Mouse (Mus musculus) midbrain, embryonic 13.5 days (tissue): Measurements from ENCODE around the gene Wbp4. TPM values are rescaled to one million over a fixed set of nuclear protein-coding genes. Genes with fewer than 3 reads are reported as not detected.
A peak's percentile ranks its signal among the peaks of the same experiment; 100 is the strongest.

Experiments
- ATAC-seq: fragments of 200-750 bp; cut with Nextera tagmentation; 2 replicates; pipeline ENCODE4 v1.8.0; 2017; ENCODE audit warnings: mild to moderate bottlenecking, moderate TSS enrichment, moderate library complexity
- H3K27ac ChIP-seq: fragments of 300-500 bp; sonication (generic); 2 replicates; pipeline ENCODE4 v1.5.1; 2015; ENCODE audit warnings: inconsistent platforms, mild to moderate bottlenecking, moderate library complexity
- H3K27me3 ChIP-seq: fragments of 300-500 bp; sonication (generic); 2 replicates; pipeline ENCODE4 v1.6.1; 2015; ENCODE audit warnings: mild to moderate bottlenecking, inconsistent platforms
- H3K36me3 ChIP-seq: fragments of 300-500 bp; sonication (generic); 2 replicates; pipeline ENCODE4 v1.6.1; 2015; ENCODE audit warnings: mild to moderate bottlenecking, inconsistent platforms
- H3K4me1 ChIP-seq: fragments of 300-500 bp; sonication (generic); replicated peaks from 2 replicates; pipeline ENCODE4 v1.6.1; 2015; ENCODE audit warnings: inconsistent platforms
- H3K4me2 ChIP-seq: fragments of 300-500 bp; sonication (generic); replicated peaks from 2 replicates; pipeline ENCODE4 v1.6.1; 2015; ENCODE audit warnings: moderate library complexity, mild to moderate bottlenecking, inconsistent platforms
- H3K4me3 ChIP-seq: fragments of 300-500 bp; sonication (generic); replicated peaks from 2 replicates; pipeline ENCODE4 v1.5.1; 2015; ENCODE audit warnings: mild to moderate bottlenecking, inconsistent platforms
- H3K9ac ChIP-seq: fragments of 300-500 bp; sonication (generic); replicated peaks from 2 replicates; pipeline ENCODE4 v1.6.1; 2015; ENCODE audit warnings: mild to moderate bottlenecking, inconsistent platforms
- H3K9me3 ChIP-seq: fragments of 300-500 bp; sonication (generic); 2 replicates; pipeline ENCODE4 v1.6.1; 2016; ENCODE audit warnings: mild to moderate bottlenecking, inconsistent platforms
- WGBS: fragments of 180-500 bp; shearing (Covaris S2); methylation state at CpG from one replicate; pipeline ENCODE4 v1.1.7; 2015; 5-methylcytosine and 5-hydroxymethylcytosine counted together
- polyA plus RNA-seq: library from polyadenylated mRNA; unstranded; fragments of >200 nt; fragmentation: Nextera tagmentation; extraction: Ambion mirVana; gene quantifications from 2 replicates; pipeline ENCODE4 v1.2.1, GENCODE M21; 2015

The Wbp4 gene
- polyA plus RNA-seq, 1 experiment from 2014 or later = 48.4 TPM

- Histone ChIP-seq H3K4me1 (no peaks in the 10 kb centered on the region), H3K27ac (no peak overlapping the region), H3K4me3 (no peak overlapping the region), H3K4me2 (no peak overlapping the region), H3K36me3 (no peaks in the 10 kb centered on the region), H3K27me3 (no peaks in the 10 kb centered on the region), H3K9ac (no peak overlapping the region), H3K9me3 (no peaks in the 10 kb centered on the region)
- no peak for ATAC-seq
- WGBS = 72% methylated on average over 5 of the region's 5 CpGs
These were observed 22.2 kb upstream of the Wbp4 start for GRCm38 (mm10) chr14:79503371-79504075.

- no peaks in the 10 kb centered on the region for H3K36me3 ChIP-seq
- H3K9ac ChIP-seq = no peak overlapping the region
- H3K4me2 ChIP-seq = no peak overlapping the region
- no peaks in the 10 kb centered on the region for H3K27me3 ChIP-seq
- H3K4me3 ChIP-seq = no peak overlapping the region
- H3K4me1 ChIP-seq = no peaks in the 10 kb centered on the region
- WGBS = 91% methylated on average over 4 of the region's 4 CpGs
- ATAC-seq = no peak
- H3K9me3 ChIP-seq = no peaks in the 10 kb centered on the region
- no peak overlapping the region for H3K27ac ChIP-seq
These were observed 19.4 kb upstream of the Wbp4 start for GRCm38 (mm10) chr14:79500756-79501155.

GRCm38 (mm10) chr14:79499326-79499725 is 18.0 kb upstream of the Wbp4 start:
- Histone ChIP-seq H3K9ac (no peak overlapping the region), H3K27me3 (no peaks in the 10 kb centered on the region), H3K27ac (no peak overlapping the region), H3K4me1 (no peaks in the 10 kb centered on the region), H3K36me3 (no peaks in the 10 kb centered on the region), H3K4me2 (no peak overlapping the region), H3K9me3 (no peaks in the 10 kb centered on the region), H3K4me3 (no peak overlapping the region)
- ATAC-seq = no peak
- 94% methylated on average over 9 of the region's 9 CpGs for WGBS

- WGBS = 93% methylated on average over 6 of the region's 6 CpGs
- Histone ChIP-seq H3K4me3 (no peak overlapping the region), H3K4me1 (no peaks in the 10 kb centered on the region), H3K9me3 (no peaks in the 10 kb centered on the region), H3K9ac (no peak overlapping the region), H3K27ac (no peak overlapping the region), H3K27me3 (no peaks in the 10 kb centered on the region), H3K4me2 (no peak overlapping the region), H3K36me3 (no peaks in the 10 kb centered on the region)
- ATAC-seq = no peak
These were observed 13.0 kb upstream of the Wbp4 start for GRCm38 (mm10) chr14:79494349-79494748.

DNA sequence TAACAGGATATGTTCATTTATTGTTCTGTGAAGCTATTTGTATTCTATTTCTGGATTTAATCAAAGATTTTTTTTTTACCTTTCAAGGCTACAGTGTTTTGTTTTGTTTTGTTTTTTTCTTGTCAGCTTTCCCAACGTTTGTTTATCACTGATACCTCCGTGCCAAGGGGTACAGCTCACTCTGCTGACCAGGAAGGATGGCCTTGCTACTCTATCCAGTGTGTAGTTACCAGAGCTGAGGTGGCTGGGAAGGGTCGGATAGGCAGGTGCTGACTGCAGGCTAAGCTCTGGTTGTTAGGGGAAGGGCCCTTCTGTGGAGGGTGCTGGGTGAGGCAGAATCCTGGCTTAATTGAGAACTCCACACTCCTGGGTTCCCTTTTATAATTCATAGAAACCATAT is 8.9 kb upstream of the Wbp4 start:
- no peak overlapping the region for H3K27ac ChIP-seq
- H3K4me3 ChIP-seq = no peak overlapping the region
- H3K4me1 ChIP-seq = peaks cover 17% of the 10 kb centered on the region
- H3K27me3 ChIP-seq = peaks cover 12% of the 10 kb centered on the region; the same call in 1 of the 2 replicates
- ATAC-seq = no peak
- WGBS = 77% methylated on average over 3 of the region's 3 CpGs
- no peaks in the 10 kb centered on the region for H3K9me3 ChIP-seq
- H3K4me2 ChIP-seq = no peak overlapping the region
- no peak overlapping the region for H3K9ac ChIP-seq
- H3K36me3 ChIP-seq = no peaks in the 10 kb centered on the region

DNA sequence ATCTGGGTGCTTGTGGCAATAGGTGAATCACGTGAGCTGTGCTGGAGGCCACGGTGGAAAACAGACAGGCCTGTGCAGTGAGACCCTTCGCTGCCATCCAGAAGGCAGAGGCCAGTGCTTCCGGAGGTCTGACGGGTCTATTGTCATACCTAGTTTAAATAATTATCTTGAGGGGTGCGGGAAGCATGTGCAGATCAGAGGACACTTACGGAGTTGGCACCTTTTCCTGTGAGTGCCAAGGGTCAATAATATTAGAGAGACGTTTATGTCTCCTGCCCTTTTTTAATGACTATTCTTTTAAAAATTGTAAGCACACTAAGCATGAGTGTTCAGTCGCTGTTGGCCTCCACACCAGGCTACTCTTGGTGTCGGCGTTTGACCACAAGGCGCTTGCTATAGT is 7.8 kb upstream of the Wbp4 start:
- H3K4me3 ChIP-seq = no peak overlapping the region
- WGBS = 86% methylated on average over 12 of the region's 12 CpGs
- H3K4me1 ChIP-seq = peaks cover 17% of the 10 kb centered on the region
- H3K27me3 ChIP-seq = peaks cover 12% of the 10 kb centered on the region; the same call in 1 of the 2 replicates
- H3K27ac ChIP-seq = no peak overlapping the region
- ATAC-seq = no peak
- no peak overlapping the region for H3K9ac ChIP-seq
- H3K9me3 ChIP-seq = no peaks in the 10 kb centered on the region
- no peaks in the 10 kb centered on the region for H3K36me3 ChIP-seq
- no peak overlapping the region for H3K4me2 ChIP-seq

GRCm38 (mm10) chr14:79488531-79488930 is 7.2 kb upstream of the Wbp4 start:
- no peak overlapping the region for H3K4me2 ChIP-seq
- H3K9me3 ChIP-seq = no peaks in the 10 kb centered on the region
- no peak overlapping the region for H3K4me3 ChIP-seq
- no peak overlapping the region for H3K27ac ChIP-seq
- 86% methylated on average over 9 of the region's 9 CpGs for whole genome bisulfite sequencing
- peaks cover 21% of the 10 kb centered on the region for H3K4me1 ChIP-seq
- H3K27me3 ChIP-seq = peaks cover 12% of the 10 kb centered on the region; the same call in 1 of the 2 replicates
- no peak overlapping the region for H3K9ac ChIP-seq
- ATAC-seq = no peak
- no peaks in the 10 kb centered on the region for H3K36me3 ChIP-seq

DNA sequence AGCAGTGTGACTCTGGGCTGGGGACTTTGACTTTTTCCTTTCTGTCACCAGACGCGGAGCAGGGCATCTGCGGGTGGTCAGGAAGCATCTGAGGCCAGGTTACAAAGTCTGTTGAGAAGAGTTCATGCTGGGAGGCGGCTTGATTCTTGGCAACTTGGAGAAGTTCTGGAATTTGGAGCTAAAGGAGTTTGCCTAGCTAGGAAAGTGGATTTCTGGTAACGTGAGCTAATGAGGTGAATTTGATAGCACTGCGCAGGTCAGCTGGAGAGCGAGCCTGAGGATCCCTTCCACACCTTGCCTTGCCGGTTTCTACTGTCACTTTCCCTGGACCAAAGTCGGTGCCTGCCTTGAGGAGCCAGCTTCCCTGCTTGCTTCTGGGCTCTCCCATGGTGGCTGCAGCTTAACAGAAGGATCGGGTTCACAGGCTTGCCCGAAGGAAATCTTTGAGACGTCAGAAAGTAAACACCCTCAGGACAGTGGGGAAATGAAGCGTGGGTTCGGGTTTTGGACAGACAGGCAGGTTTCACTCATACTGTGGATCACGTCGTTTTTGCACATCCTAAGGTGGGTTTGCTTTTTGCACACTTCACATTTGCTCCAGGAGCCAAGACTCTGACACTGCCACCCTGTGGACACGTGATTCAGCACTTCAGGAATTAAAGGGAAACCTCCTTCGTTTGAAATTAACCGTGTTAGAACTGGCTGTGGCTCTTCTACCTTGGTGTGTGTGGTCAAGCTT is 5.8 kb upstream of the Wbp4 start:
- Histone ChIP-seq H3K4me3 (peak overlapping the region; percentile 41), H3K4me1 (peaks cover 32% of the 10 kb centered on the region), H3K4me2 (peak overlapping the region; percentile 60), H3K9ac (peak overlapping the region; percentile 41), H3K9me3 (no peaks in the 10 kb centered on the region), H3K27me3 (peaks cover 12% of the 10 kb centered on the region; the same call in 1 of the 2 replicates), H3K36me3 (no peaks in the 10 kb centered on the region), H3K27ac (no peak overlapping the region)
- WGBS = 9% methylated on average over 19 of the region's 19 CpGs
- ATAC-seq = peak; percentile 55

DNA sequence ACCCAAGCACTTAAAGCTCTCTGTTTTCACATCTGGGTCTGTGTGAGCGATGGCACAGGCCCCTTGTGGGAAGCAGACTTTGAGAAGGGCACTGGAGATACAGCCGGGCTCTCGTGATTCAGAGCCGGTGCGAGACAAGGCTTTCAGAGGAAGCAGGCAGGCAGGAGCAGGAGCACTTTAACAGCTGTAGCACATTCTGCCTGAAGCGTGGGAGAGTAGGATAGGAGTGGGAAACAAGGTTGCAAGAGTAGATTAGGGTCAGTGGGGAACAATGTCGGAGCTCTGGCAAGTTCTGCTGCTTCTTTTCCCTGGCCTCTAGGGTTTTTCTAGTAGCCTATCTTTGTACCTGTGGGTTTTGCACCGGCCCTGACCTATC is 5.3 kb upstream of the Wbp4 start:
- no peaks in the 10 kb centered on the region for H3K36me3 ChIP-seq
- H3K9ac ChIP-seq = peak overlapping the region; percentile 41
- 30% methylated on average over 8 of the region's 8 CpGs for WGBS

DNA sequence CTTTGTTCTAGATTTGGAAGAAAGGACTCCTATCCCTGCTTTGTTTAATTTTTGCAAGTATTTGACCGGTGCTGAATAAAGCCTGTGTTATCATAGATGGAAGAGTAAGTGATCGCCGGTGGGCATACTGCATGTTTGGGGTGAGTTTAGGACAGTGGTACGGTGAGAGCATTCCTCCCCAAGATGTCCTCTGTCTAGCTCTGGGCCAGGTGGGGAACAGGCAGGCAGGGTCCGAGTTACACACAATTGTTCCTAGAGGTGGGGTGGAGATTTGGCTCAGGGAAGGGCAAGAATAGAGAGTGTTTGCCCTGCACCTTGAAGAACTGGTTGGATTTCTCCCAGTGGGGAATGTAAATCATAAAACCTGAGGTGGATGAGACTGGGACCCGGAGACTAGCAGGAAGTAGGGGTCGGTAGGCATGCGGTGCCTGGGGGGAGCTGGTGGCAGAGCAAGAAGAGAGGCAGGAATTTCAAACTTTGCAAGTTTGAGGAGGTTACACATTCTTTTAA is 2.3 kb upstream of the Wbp4 start:
- Histone ChIP-seq H3K27ac (no peak overlapping the region), H3K27me3 (peaks cover 12% of the 10 kb centered on the region; the same call in 1 of the 2 replicates), H3K4me2 (peak overlapping the region; percentile 59; the same call in 1 of the 2 replicates), H3K4me1 (peaks cover 47% of the 10 kb centered on the region), H3K36me3 (no peaks in the 10 kb centered on the region), H3K9ac (no peak overlapping the region), H3K4me3 (peak overlapping the region; percentile 79; the same call in 1 of the 2 replicates), H3K9me3 (no peaks in the 10 kb centered on the region)
- WGBS = 82% methylated on average over 8 of the region's 8 CpGs
- ATAC-seq = no peak

More for the DNA sequence above, 5.3 kb upstream of the Wbp4 start:
- Histone ChIP-seq H3K27ac (no peak overlapping the region), H3K4me1 (peaks cover 32% of the 10 kb centered on the region), H3K27me3 (peaks cover 12% of the 10 kb centered on the region; the same call in 1 of the 2 replicates), H3K4me2 (peak overlapping the region; percentile 60), H3K4me3 (peak overlapping the region; percentile 41; the same call in 1 of the 2 replicates), H3K9me3 (no peaks in the 10 kb centered on the region)
- ATAC-seq = no peak

DNA sequence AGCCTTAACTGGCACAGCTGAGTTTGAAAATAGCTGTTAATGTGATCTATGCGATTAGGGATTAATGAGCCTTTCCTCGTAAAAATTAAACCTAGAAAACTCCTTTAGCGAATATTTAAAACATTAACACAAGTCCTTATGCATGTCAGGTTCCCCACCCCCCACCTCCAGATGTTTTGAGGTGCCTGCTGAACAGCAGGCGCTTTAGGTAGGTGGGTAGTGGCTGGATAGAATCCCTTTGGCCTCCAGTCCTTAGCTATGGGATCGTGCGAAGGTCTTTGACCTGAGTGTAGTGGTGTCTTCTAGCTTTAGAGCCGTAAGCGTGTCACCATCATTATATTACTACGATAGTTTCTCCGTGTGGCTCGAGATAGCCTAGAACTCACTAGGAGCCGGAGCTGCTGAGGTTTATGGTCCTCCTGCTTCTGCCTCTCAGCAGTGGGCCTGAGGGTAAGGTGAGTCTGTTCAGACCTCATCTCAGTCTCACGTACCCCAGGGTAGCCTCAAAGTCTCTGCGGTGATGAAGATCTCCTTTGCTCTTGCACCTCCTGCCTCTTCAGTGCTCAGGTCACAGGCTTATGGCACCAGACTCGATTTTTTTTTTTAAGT is 1.5 kb upstream of the Wbp4 start:
- Histone ChIP-seq H3K27me3 (peaks cover 12% of the 10 kb centered on the region; the same call in 1 of the 2 replicates), H3K4me2 (peak overlapping the region; percentile 59), H3K9ac (peak overlapping the region; percentile 80), H3K9me3 (no peaks in the 10 kb centered on the region), H3K36me3 (peaks cover 6% of the 10 kb centered on the region; the same call in 1 of the 2 replicates), H3K27ac (peak overlapping the region; percentile 99; the same call in 1 of the 2 replicates), H3K4me1 (peaks cover 51% of the 10 kb centered on the region), H3K4me3 (peak overlapping the region; percentile 79)
- WGBS = 28% methylated on average over 15 of the region's 15 CpGs
- ATAC-seq = no peak

DNA sequence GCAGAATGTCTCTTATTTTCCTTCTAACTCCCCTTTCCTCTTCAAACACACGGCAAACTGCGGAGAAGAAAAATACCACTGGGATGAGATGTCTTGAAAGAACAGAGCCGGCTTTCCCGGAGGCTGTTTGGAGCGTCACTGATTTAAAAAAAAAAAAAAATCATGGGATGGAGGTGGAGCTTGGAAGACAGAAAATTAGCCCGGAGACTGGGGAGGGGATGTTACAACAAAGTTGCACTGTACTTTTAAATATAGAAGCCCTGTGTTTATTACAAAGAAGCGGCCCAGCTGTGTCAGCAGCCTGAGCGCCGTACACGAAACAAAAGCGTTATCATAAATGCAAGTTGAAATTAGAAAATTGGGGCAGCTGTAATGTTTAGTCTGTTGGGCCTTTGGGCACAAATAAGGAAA is 936 bp upstream of the Wbp4 start:
- peak overlapping the region; percentile 99 for H3K27ac ChIP-seq
- WGBS = 0% methylated on average over 11 of the region's 11 CpGs
- H3K27me3 ChIP-seq = peaks cover 12% of the 10 kb centered on the region; the same call in 1 of the 2 replicates
- no peak for ATAC-seq
- H3K4me3 ChIP-seq = peak overlapping the region; percentile 79
- no peaks in the 10 kb centered on the region for H3K9me3 ChIP-seq
- peak overlapping the region; percentile 80 for H3K9ac ChIP-seq
- H3K4me2 ChIP-seq = peak overlapping the region; percentile 59
- H3K4me1 ChIP-seq = peaks cover 45% of the 10 kb centered on the region
- H3K36me3 ChIP-seq = peaks cover 8% of the 10 kb centered on the region; the same call in 1 of the 2 replicates
